Mouse (Mus musculus) right cerebral cortex, postnatal 14 days (tissue): ENCODE results near the gene Vmn2r100.

Source experiments
- DNase-seq: peaks from one replicate; pipeline ENCODE4 v3.0.0; 2022

Vmn2r100 gene

GRCm38 (mm10) chr17:19504432-19504831 lies at the start of gene Vmn2r100:
Gene Vmn2r100 (plus strand): TSS chr17:19504732.
- DNase-seq, result no peak

DNA sequence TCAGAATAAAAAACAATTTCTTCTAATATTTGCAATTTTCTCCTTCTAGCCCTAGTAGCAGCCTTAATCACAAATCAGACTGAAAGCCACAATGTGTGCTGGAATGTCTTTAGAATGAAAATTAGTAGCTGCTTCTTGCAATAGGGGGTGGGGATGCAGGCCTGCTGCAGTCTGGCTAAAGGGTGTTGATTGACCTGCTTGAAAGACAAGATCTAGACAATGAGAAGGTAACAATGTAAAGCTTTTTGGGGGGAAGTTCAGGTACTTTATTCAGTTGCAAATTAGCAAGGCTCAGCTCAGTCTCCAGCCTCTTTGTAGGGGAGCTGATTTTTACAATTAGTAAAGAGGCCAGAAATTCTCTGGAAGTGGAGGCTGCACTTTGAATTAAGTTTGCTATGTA lies 21.7 kb upstream of the Vmn2r100 start:
- no peak for DNase-seq

- no peak for DNase-seq
Observed at GRCm38 (mm10) chr17:19576927-19577326, 72.4 kb downstream of the Vmn2r100 start, which contains the start of gene Vmn2r101. Gene Vmn2r101 (plus strand): TSS chr17:19577227.
